Mouse (Mus musculus): Measurements from ENCODE around the gene Kif14.

GRCm38 (mm10) chr1:136518699-136519356 is 52.7 kb downstream of the Kif14 start:
- TF ChIP-seq HCFC1 (IDR thresholded peaks at IDR 0.05; ENCODE audit: low read depth, low read length) (no peak), MAFK (IDR thresholded peaks at IDR 0.05; ENCODE audit: insufficient replicate concordance, low read length) (no peak), EP300 (IDR thresholded peaks at IDR 0.05; ENCODE audit: low read length) (no peak), NELFE (IDR thresholded peaks at IDR 0.05; ENCODE audit: low read depth, low read length) (no peak), CTCF (conservative IDR thresholded peaks at IDR 0.05 in 1 of 2, IDR thresholded peaks at IDR 0.05 in 1 of 2; ENCODE audit: low read depth in 2 of 2, low read length in 2 of 2) (no peak), ZC3H11A (IDR thresholded peaks at IDR 0.05; ENCODE audit: low read depth, low read length) (no peak), CHD1 (IDR thresholded peaks at IDR 0.05; ENCODE audit: low read depth, low read length) (no peak), ZMIZ1 (IDR thresholded peaks at IDR 0.05; ENCODE audit: low read depth, low read length) (no peak), SMC3 (IDR thresholded peaks at IDR 0.05; ENCODE audit: low read depth, low read length) (no peak), JUND (conservative IDR thresholded peaks at IDR 0.05; ENCODE audit: low read depth, low read length) (no peak), RAD21 (IDR thresholded peaks at IDR 0.05; ENCODE audit: low read depth, low read length) (no peak)
